Mouse (Mus musculus): ENCODE data around the gene Fancg. TPM values are rescaled to one million over a fixed set of nuclear protein-coding genes. Genes with fewer than 3 reads are reported as not detected.

Fancg gene
- total RNA-seq, 2 experiments from 2014 or later, result 8.4 to 11.9 TPM

Other genes with a start within 250 kb of the Fancg start
- gene Ccl21a, start 236.5 kb downstream of the Fancg start, total RNA-seq (2021), result not detected
- under 1 TPM in 1 of 2 experiments, not detected in 1; 0.22 TPM for gene Fam205a1, start 156.6 kb downstream of the Fancg start, total RNA-seq (2021)
- 1 to 10 TPM in 1 of 2 experiments, under 1 TPM in 1; 0.91 to 1.4 TPM for gene Gm12394, start 153.7 kb downstream of the Fancg start, total RNA-seq (2021)
- gene Fam205c, start 136.3 kb downstream of the Fancg start, total RNA-seq (2021), result under 1 TPM in 1 of 2 experiments, not detected in 1; 0.38 TPM
- 100 to 1,000 TPM; 129 to 142 TPM for gene Phf24, start 93.8 kb downstream of the Fancg start, total RNA-seq (2021)
- gene Dnajb5, start 60.7 kb downstream of the Fancg start, total RNA-seq (2021), result 100 to 1,000 TPM; 192 to 205 TPM
- gene 1700022I11Rik, start 40.9 kb downstream of the Fancg start, total RNA-seq (2021), result not detected
- gene Vcp, start 10.0 kb downstream of the Fancg start, total RNA-seq (2021), result 100 to 1,000 TPM; 249 to 263 TPM
- gene Pigo, start 15.3 kb upstream of the Fancg start, total RNA-seq (2021), result 10 to 100 TPM; 25.6 to 26.0 TPM
- gene Stoml2, start 21.2 kb upstream of the Fancg start, total RNA-seq (2021), result 100 to 1,000 TPM; 101 TPM
- 10 to 100 TPM; 38.5 to 39.2 TPM for gene Fam214b, start 35.7 kb upstream of the Fancg start, total RNA-seq (2021)
- 10 to 100 TPM; 53.7 to 70.3 TPM for gene Unc13b, start 48.4 kb upstream of the Fancg start, total RNA-seq (2021)